In the genomic region with DNA sequence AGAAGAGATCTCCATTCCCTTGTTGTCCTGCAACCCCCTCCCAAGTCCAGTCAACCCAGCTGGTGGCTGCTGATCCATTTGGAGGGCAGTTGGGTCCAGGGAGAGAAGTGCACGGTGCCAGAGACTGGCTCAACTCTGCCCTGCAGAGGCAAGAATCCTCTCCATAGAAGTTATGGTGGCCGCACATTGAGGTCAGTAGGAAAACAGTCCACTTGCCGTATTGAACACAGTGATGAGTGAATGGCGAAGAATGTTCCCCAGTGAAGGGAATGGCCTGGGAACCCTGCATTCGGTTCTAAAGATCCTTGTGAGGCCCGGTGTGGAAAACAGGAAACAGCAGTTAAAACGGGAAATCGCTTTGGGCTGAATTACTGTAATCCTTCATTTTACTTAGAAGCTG, we compare ENCODE assay signal across 17 mouse cellular contexts. TPM values are rescaled to one million over a fixed set of nuclear protein-coding genes. Genes with fewer than 3 reads are reported as not detected.
DNase-seq lines count a peak whose midpoint lies in the region; ATAC-seq and TF ChIP-seq lines count a peak whose summit lies in the region.
"Had no signal": no experiment of that assay in that cellular context is flagged by ENCODE, and none has a peak within 500 bp of the region (broad histone marks: within the 10 kb centered on the region; RNA-seq: fewer than 3 reads in every experiment).

No protein-coding gene starts in this region.

- peaks cover 40% of the 10 kb centered on the region for H3K4me1 ChIP-seq in heart, embryonic 10.5 days
- peaks cover 36% of the 10 kb centered on the region for H3K4me1 ChIP-seq in embryonic facial prominence, embryonic 12.5 days
- H3K4me1 ChIP-seq in limb, embryonic 15.5 days: peaks cover 39% of the 10 kb centered on the region

- no peaks in the 10 kb centered on the region for H3K27me3 ChIP-seq in heart, embryonic 10.5 days (ENCODE audit: insufficient read depth, poor library complexity, severe bottlenecking)
- H3K27me3 ChIP-seq in embryonic facial prominence, embryonic 12.5 days: no peaks in the 10 kb centered on the region
- no peaks in the 10 kb centered on the region for H3K27me3 ChIP-seq in limb, embryonic 15.5 days
- H3K27me3 ChIP-seq: hindbrain, embryonic 13.5 days; lung, embryonic 15.5 days had no signal

- H3K4me3 ChIP-seq in heart, embryonic 10.5 days: peak overlapping the region; percentile 34; the same call in 1 of the 2 replicates
- no peak overlapping the region for H3K4me3 ChIP-seq in layer of hippocampus, adult 2 months
- H3K4me3 ChIP-seq in embryonic facial prominence, embryonic 12.5 days: no peak overlapping the region
- no peak overlapping the region for H3K4me3 ChIP-seq in limb, embryonic 15.5 days
- H3K4me3 ChIP-seq: hindbrain, embryonic 13.5 days; lung, embryonic 15.5 days had no signal

- intact Hi-C loops in heart, postnatal 36 days (cut with DNase I): loop anchor here (5.0 kb wide), 1 partner anchor 41 kb away; no protein-coding TSS in a partner anchor

- no peak for TF ChIP-seq CTCF in layer of hippocampus, adult 2 months (conservative IDR thresholded peaks at IDR 0.05)

- no peaks in the 10 kb centered on the region for H3K36me3 ChIP-seq in heart, embryonic 10.5 days
- H3K36me3 ChIP-seq in embryonic facial prominence, embryonic 12.5 days: no peaks in the 10 kb centered on the region
- H3K36me3 ChIP-seq in limb, embryonic 15.5 days: no peaks in the 10 kb centered on the region
- H3K36me3 ChIP-seq: G1E; hindbrain, embryonic 13.5 days; lung, embryonic 15.5 days had no signal

- 60% methylated on average over 8 of the region's 8 CpGs for WGBS in heart, embryonic 10.5 days
- WGBS in embryonic facial prominence, embryonic 12.5 days: 41% methylated on average over 8 of the region's 8 CpGs
- WGBS in limb, embryonic 15.5 days: 37% methylated on average over 8 of the region's 8 CpGs

- no peak for ATAC-seq in embryonic facial prominence, embryonic 12.5 days (ENCODE audit: insufficient number of reproducible peaks, insufficient read depth, low FRiP score, low TSS enrichment)
- no peak for ATAC-seq in limb, embryonic 15.5 days (ENCODE audit: insufficient number of reproducible peaks, low FRiP score, low TSS enrichment, low read depth)
- ATAC-seq: activated CD4-positive, CD25-positive, alpha-beta regulatory T cell, adult 4 months; forebrain, embryonic 14.5 days had no signal

- 0 out of 2 replicates have a peak overlapping the region, but pooled peaks have one; percentile 10 for H3K9ac ChIP-seq in embryonic facial prominence, embryonic 12.5 days
- H3K9ac ChIP-seq in limb, embryonic 15.5 days: no peak overlapping the region
- H3K9ac ChIP-seq: hindbrain, embryonic 13.5 days; lung, embryonic 15.5 days had no signal

- H3K27ac ChIP-seq in heart, embryonic 10.5 days: peak overlapping the region; percentile 56
- peak overlapping the region; percentile 43; the same call in 1 of the 2 replicates for H3K27ac ChIP-seq in layer of hippocampus, adult 2 months
- no peak overlapping the region for H3K27ac ChIP-seq in embryonic facial prominence, embryonic 12.5 days
- H3K27ac ChIP-seq in limb, embryonic 15.5 days: peak overlapping the region; percentile 62; the same call in 1 of the 2 replicates
- H3K27ac ChIP-seq: hindbrain, embryonic 13.5 days; lung, embryonic 15.5 days had no signal

- no peaks in the 10 kb centered on the region for H3K9me3 ChIP-seq in heart, embryonic 10.5 days
- H3K9me3 ChIP-seq in embryonic facial prominence, embryonic 12.5 days: no peaks in the 10 kb centered on the region
- H3K9me3 ChIP-seq in limb, embryonic 15.5 days: no peaks in the 10 kb centered on the region
- H3K9me3 ChIP-seq: G1E; hindbrain, embryonic 13.5 days; lung, embryonic 15.5 days had no signal

- DNase-seq in heart, embryonic 10.5 days (ENCODE audit: low spot score): no peak
- no peak for DNase-seq in heart, postnatal 36 days
- DNase-seq in layer of hippocampus, adult 2 months (ENCODE audit: low spot score in 2 of 2): no peak
- DNase-seq in layer of hippocampus, postnatal 14 days (ENCODE audit: low spot score in 2 of 2): no peak
- DNase-seq in liver: no peak
- DNase-seq in cerebellum, adult 18-20 months: no peak
- DNase-seq: cerebellum, adult 8-10 months; layer of hippocampus, adult 9-11 months; thymus, postnatal 14 days had no signal

- H3K4me2 ChIP-seq in embryonic facial prominence, embryonic 12.5 days (replicated peaks): peak overlapping the region; percentile 5; the same call in 1 of the 2 replicates
- H3K4me2 ChIP-seq in limb, embryonic 15.5 days: no peak overlapping the region
- H3K4me2 ChIP-seq: hindbrain, embryonic 13.5 days; lung, embryonic 15.5 days; midbrain, embryonic 11.5 days had no signal

RNA-seq across cellular contexts. Expression of gene Myo1e, which starts 56.0 kb away (rescaled TPM):
- polyA plus RNA-seq in heart, embryonic 10.5 days (2016; fragmentation: Nextera tagmentation; extraction: Ambion mirVana): 13.3 and 14.4 TPM in 2 replicates
- 10 to 100 TPM in 1 of 2 experiments, 1 to 10 TPM in 1; 8.6 to 10.2 TPM for total RNA-seq in heart, postnatal 36 days (2021)
- total RNA-seq in layer of hippocampus, adult 2 months (2021): 1 to 10 TPM; 7.6 to 8.2 TPM
- 10 to 100 TPM in 1 of 2 experiments, 1 to 10 TPM in 1; 9.5 to 11.1 TPM for total RNA-seq in layer of hippocampus, postnatal 14 days (2021)
- polyA plus RNA-seq in embryonic facial prominence, embryonic 12.5 days (2016; fragmentation: Nextera tagmentation; extraction: Ambion mirVana): 19.6 and 21.0 TPM in 2 replicates
- 27.5 and 28.5 TPM in 2 replicates for polyA plus RNA-seq in limb, embryonic 15.5 days (2015; fragmentation: Nextera tagmentation; extraction: Ambion mirVana)
